Mouse (Mus musculus) c-Kit-positive CD71-positive TER-119-negative erythroid progenitor cells, embryonic 14.5 days (primary cell): ENCODE data around the gene Icosl.
"Not testable (repeated sequence)": the region's sequence is repeated elsewhere in the genome, so short reads cannot be mapped to it uniquely, and the experiment has no call there.

Experiments used
- DNase-seq: peaks from one replicate; pipeline ENCODE4 v3.0.0-alpha.2; 2013; ENCODE audit warnings: low read depth

Icosl gene

GRCm38 (mm10) chr10:78074977-78075376 is 5.9 kb downstream of the Icosl start:
- no peak for DNase-seq

GRCm38 (mm10) chr10:78077862-78078261 is 8.8 kb downstream of the Icosl start:
- no peak for DNase-seq

- DNase-seq: no peak
Measured at GRCm38 (mm10) chr10:78078276-78078675, 9.2 kb downstream of the Icosl start.

GRCm38 (mm10) chr10:78079955-78080591 is 11.0 kb downstream of the Icosl start:
- no peak for DNase-seq

- no peak for DNase-seq
Measured at GRCm38 (mm10) chr10:78084073-78084472, 15.0 kb downstream of the Icosl start.

GRCm38 (mm10) chr10:78085711-78086110 is 16.6 kb downstream of the Icosl start:
- no peak for DNase-seq

- no peak for DNase-seq
Measured at GRCm38 (mm10) chr10:78086444-78087061, 17.5 kb downstream of the Icosl start.

GRCm38 (mm10) chr10:78087101-78087511 is 18.0 kb downstream of the Icosl start:
- DNase-seq: no peak

GRCm38 (mm10) chr10:78090246-78090645 is 21.1 kb downstream of the Icosl start:
- no peak for DNase-seq

- no peak for DNase-seq
Measured at GRCm38 (mm10) chr10:78090706-78091491, 21.8 kb downstream of the Icosl start.

- no peak for DNase-seq
Measured at GRCm38 (mm10) chr10:78091865-78092724, 23.0 kb downstream of the Icosl start.

GRCm38 (mm10) chr10:78092725-78093029 is 23.6 kb downstream of the Icosl start:
- no peak for DNase-seq

- no peak for DNase-seq
Measured at GRCm38 (mm10) chr10:78095221-78095620, 26.1 kb downstream of the Icosl start.

GRCm38 (mm10) chr10:78095954-78096931 is 27.1 kb downstream of the Icosl start:
- no peak for DNase-seq

GRCm38 (mm10) chr10:78099860-78100259 is 30.8 kb downstream of the Icosl start:
- not testable (repeated sequence) for DNase-seq

- DNase-seq: no peak
Measured at GRCm38 (mm10) chr10:78100989-78101780, 32.1 kb downstream of the Icosl start.

- no peak for DNase-seq
Measured at GRCm38 (mm10) chr10:78104555-78105490, 35.7 kb downstream of the Icosl start.

GRCm38 (mm10) chr10:78105548-78105947 is 36.4 kb downstream of the Icosl start:
- no peak for DNase-seq

- DNase-seq: no peak
Measured at GRCm38 (mm10) chr10:78114521-78115092, 45.5 kb downstream of the Icosl start.
